Mouse (Mus musculus): ENCODE measurements around the gene Sppl3. TPM values are rescaled to one million over a fixed set of nuclear protein-coding genes. Genes with fewer than 3 reads are reported as not detected.

Sppl3 gene
- total and polyA plus RNA-seq, 3 experiments, result 14.3 to 29.2 (median 14.9) TPM

- no peaks in the 10 kb centered on the region for H3K27me3 ChIP-seq (replicated peaks)
- H3K27ac ChIP-seq (ENCODE audit: insufficient read depth, low read depth), result no peak overlapping the region
- H3K9ac ChIP-seq (ENCODE audit: insufficient read depth, low read depth), result no peak overlapping the region
- no peak for DNase-seq (ENCODE audit: extremely low read depth)
- H3K9me3 ChIP-seq (replicated peaks; ENCODE audit: low read length), result no peaks in the 10 kb centered on the region
- H3K4me2 ChIP-seq (ENCODE audit: insufficient read depth, low read depth, poor library complexity, severe bottlenecking), result no peak overlapping the region
- H3K79me2 ChIP-seq (replicated peaks; ENCODE audit: control insufficient read depth, extremely low read depth, insufficient read depth, poor library complexity, severe bottlenecking), result no peaks in the 10 kb centered on the region; the same call in 1 of the 2 replicates
- in situ Hi-C loops (cut with MboI; ENCODE audit: low pct_ligation_motif_present, low pct_unique_long_range_greater_than_20kb, low sequenced_read_pairs) (no loop called here), dilution Hi-C loops (cut with MboI; ENCODE audit: extremely low pct_ligation_motif_present, extremely low pct_unique_long_range_greater_than_20kb, low sequenced_read_pairs) (no loop called here)
- H3K36me3 ChIP-seq (replicated peaks in 1 of 2; ENCODE audit: control insufficient read depth in 1 of 2, insufficient read depth in 1 of 2, low read length in 1 of 2), result peaks cover 29 to 74% of the 10 kb centered on the region in 2 experiments
- H3K4me1 ChIP-seq (ENCODE audit: control insufficient read depth in 1 of 2, insufficient read depth in 2 of 2), result no peaks in the 10 kb centered on the region
- no peak overlapping the region for H3K4me3 ChIP-seq (replicated peaks in 1 of 3; ENCODE audit: low read depth in 2 of 3, low read length in 2 of 3, poor library complexity in 1 of 3)
- TF ChIP-seq JUND (conservative IDR thresholded peaks at IDR 0.05; ENCODE audit: low read depth, low read length), result no peak
- TF ChIP-seq GABPA (IDR thresholded peaks at IDR 0.05; ENCODE audit: insufficient replicate concordance, low read depth, low read length), result no peak
- TF ChIP-seq NELFE (IDR thresholded peaks at IDR 0.05; ENCODE audit: low read depth, low read length), result no peak
- no peak for TF ChIP-seq CHD2 (IDR thresholded peaks at IDR 0.05; ENCODE audit: low read length)
- TF ChIP-seq E2F4 (IDR thresholded peaks at IDR 0.05; ENCODE audit: insufficient replicate concordance, low read depth, low read length), result no peak
- no peak for TF ChIP-seq MAX (IDR thresholded peaks at IDR 0.05; ENCODE audit: low read length)
- TF ChIP-seq ELF1 (IDR thresholded peaks at IDR 0.05; ENCODE audit: low read depth, low read length), result no peak
Observed at GRCm38 (mm10) chr5:115081636-115082035, 70.7 kb downstream of the Sppl3 start.

DNA sequence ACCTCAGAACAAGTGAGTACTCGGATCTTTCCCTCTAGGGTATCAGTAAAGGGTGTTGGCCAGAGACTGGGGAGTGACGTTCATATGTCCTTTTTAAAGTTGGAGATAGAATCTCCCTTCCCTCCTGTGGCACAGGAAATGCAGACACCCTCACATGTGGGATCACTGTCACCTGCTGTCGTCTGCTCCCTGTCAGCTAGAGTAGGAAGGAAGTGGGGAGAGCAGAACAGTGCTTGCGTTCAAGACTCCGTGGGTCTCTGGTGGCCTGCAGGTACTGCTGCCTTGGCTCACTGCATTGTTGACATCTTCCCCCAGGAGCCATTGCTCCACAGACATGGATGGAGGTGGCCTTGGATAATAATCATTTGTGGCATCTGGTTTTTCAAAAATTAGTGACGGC lies 72.6 kb downstream of the Sppl3 start:
- Histone ChIP-seq H3K4me2 (ENCODE audit: insufficient read depth, low read depth, poor library complexity, severe bottlenecking) (no peak overlapping the region), H3K27ac (ENCODE audit: insufficient read depth, low read depth) (no peak overlapping the region), H3K9me3 (replicated peaks; ENCODE audit: low read length) (no peaks in the 10 kb centered on the region), H3K4me3 (replicated peaks in 1 of 3; ENCODE audit: low read depth in 2 of 3, low read length in 2 of 3, poor library complexity in 1 of 3) (no peak overlapping the region), H3K27me3 (replicated peaks) (no peaks in the 10 kb centered on the region), H3K79me2 (replicated peaks; ENCODE audit: control insufficient read depth, extremely low read depth, insufficient read depth, poor library complexity, severe bottlenecking) (no peaks in the 10 kb centered on the region; the same call in 1 of the 2 replicates), H3K36me3 (replicated peaks in 1 of 2; ENCODE audit: control insufficient read depth in 1 of 2, insufficient read depth in 1 of 2, low read length in 1 of 2) (peaks cover 35 to 80% of the 10 kb centered on the region in 2 experiments), H3K9ac (ENCODE audit: insufficient read depth, low read depth) (no peak overlapping the region), H3K4me1 (ENCODE audit: control insufficient read depth in 1 of 2, insufficient read depth in 2 of 2) (no peaks in the 10 kb centered on the region)
- TF ChIP-seq POLR2A (IDR thresholded peaks at IDR 0.05; ENCODE audit: low read depth, low read length) (no peak), EP300 (IDR thresholded peaks at IDR 0.05; ENCODE audit: low read length) (no peak), CHD2 (IDR thresholded peaks at IDR 0.05; ENCODE audit: low read length) (no peak), SIN3A (IDR thresholded peaks at IDR 0.05; ENCODE audit: low read length) (no peak), RAD21 (IDR thresholded peaks at IDR 0.05; ENCODE audit: low read depth, low read length) (no peak), POLR2AphosphoS2 (IDR thresholded peaks at IDR 0.05; ENCODE audit: low read depth, low read length) (no peak), USF1 (IDR thresholded peaks at IDR 0.05; ENCODE audit: low read depth, low read length) (no peak), MXI1 (IDR thresholded peaks at IDR 0.05; ENCODE audit: low read depth, low read length) (no peak), HCFC1 (IDR thresholded peaks at IDR 0.05; ENCODE audit: low read depth, low read length) (no peak), ZC3H11A (IDR thresholded peaks at IDR 0.05; ENCODE audit: low read depth, low read length) (no peak)
- in situ Hi-C loops (cut with MboI; ENCODE audit: low pct_ligation_motif_present, low pct_unique_long_range_greater_than_20kb, low sequenced_read_pairs), result no loop called here
- DNase-seq (ENCODE audit: extremely low read depth), result no peak
- dilution Hi-C loops (cut with MboI; ENCODE audit: extremely low pct_ligation_motif_present, extremely low pct_unique_long_range_greater_than_20kb, low sequenced_read_pairs), result no loop called here

Measured in CH12.LX (cell line).